Mouse (Mus musculus) E14TG2a.4 (cell line): Measurements from ENCODE around the gene Myo1a.

Experiments
- CTCF ChIP-seq: conservative IDR thresholded peaks from 2 replicates; pipeline ENCODE4 v1.5.1; 2014; ENCODE audit warnings: low read length
- NANOG ChIP-seq: IDR thresholded peaks from 2 replicates; pipeline ENCODE4 v1.6.1; 2014; ENCODE audit warnings: borderline replicate concordance, low read length, mixed read lengths
- POU5F1 ChIP-seq: IDR thresholded peaks from 2 replicates; pipeline ENCODE4 v1.6.1; 2014; ENCODE audit warnings: low read length, borderline replicate concordance

DNA sequence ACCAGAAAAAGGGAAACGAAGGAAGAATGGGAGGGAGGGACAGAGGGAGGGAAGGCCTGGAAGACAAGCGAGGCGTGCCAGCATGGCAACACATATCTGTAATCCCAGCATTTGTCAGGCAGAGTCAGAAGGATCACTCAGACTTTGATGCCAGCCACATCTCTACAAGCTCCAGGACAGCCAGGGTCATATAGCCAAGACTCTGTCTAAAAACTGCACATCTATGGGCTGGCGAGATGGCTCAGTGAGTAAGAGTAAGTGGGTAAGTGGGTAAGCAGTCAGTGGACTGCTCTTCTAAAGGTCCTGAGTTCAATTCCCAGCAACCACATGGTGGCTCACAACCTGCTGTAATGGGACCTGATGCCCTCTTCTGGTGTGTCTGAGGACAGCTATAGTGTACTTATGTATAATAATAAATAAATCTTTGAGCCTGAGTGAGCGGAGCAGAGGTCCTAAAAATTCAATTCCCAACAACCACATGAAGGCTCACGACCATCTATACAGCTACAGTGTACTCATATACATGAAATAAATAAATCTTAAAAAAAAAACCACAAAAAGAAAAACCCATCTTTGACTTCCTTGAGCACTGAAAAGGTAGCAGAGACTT lies 30.8 kb upstream of the Myo1a start:
- TF ChIP-seq CTCF (no peak), NANOG (no peak), POU5F1 (no peak)
